Mouse (Mus musculus) layer of hippocampus, postnatal 25 days (tissue): ENCODE measurements around the gene Aimp1. TPM values are rescaled to one million over a fixed set of nuclear protein-coding genes. Genes with fewer than 3 reads are reported as not detected.

Experiments
- total RNA-seq, 2 experiments: library from RNA; stranded (reverse); gene quantifications; 2 replicates each; pipeline ENCODE4 v1.2.3; 2021

Gene Aimp1
- total RNA-seq, 2 experiments from 2014 or later, result 54.7 to 60.7 TPM

Other genes starting within 250 kb of the Aimp1 start
- not detected for gene Gimd1, start 54.5 kb downstream of the Aimp1 start, total RNA-seq
- 10 to 100 TPM; 33.7 to 35.2 TPM for gene Tbck, start 226 bp downstream of the Aimp1 start, total RNA-seq